Mouse (Mus musculus) small intestine, adult 2 months (tissue): Measurements from ENCODE around the gene Trim27. TPM values are rescaled to one million over a fixed set of nuclear protein-coding genes. Genes with fewer than 3 reads are reported as not detected.

ENCODE experiments used
- H3K27ac ChIP-seq: fragments of 200-500 bp; 2 replicates; pipeline ENCODE4 v1.5.1; 2012; ENCODE audit warnings: low read depth, low read length, control low read depth, inconsistent platforms; ENCODE audit not compliant: insufficient read depth
- H3K27me3 ChIP-seq: fragments of 200-500 bp; 2 replicates; pipeline ENCODE4 v1.6.1; 2012; ENCODE audit warnings: mild to moderate bottlenecking, moderate library complexity, low read length, inconsistent platforms; ENCODE audit not compliant: control insufficient read depth, insufficient read depth
- H3K36me3 ChIP-seq: fragments of 200-500 bp; 2 replicates; pipeline ENCODE4 v1.6.1; 2012; ENCODE audit warnings: mild to moderate bottlenecking, low read length, control low read depth, inconsistent platforms; ENCODE audit not compliant: control insufficient read depth, insufficient read depth
- H3K4me1 ChIP-seq: fragments of 200-500 bp; 2 replicates; pipeline ENCODE4 v1.6.1; 2012; ENCODE audit warnings: low read length, inconsistent platforms, mixed read lengths; ENCODE audit not compliant: control insufficient read depth, insufficient read depth, insufficient read length
- H3K4me3 ChIP-seq: fragments of 200-500 bp; 2 replicates; pipeline ENCODE4 v1.5.1; 2012; ENCODE audit warnings: low read depth, mild to moderate bottlenecking, control low read depth, inconsistent platforms, low read length, moderate library complexity
- CTCF ChIP-seq: fragments of 200-500 bp; IDR thresholded peaks from 2 replicates; pipeline ENCODE4 v1.5.1; 2012; ENCODE audit warnings: low read depth, mild to moderate bottlenecking, control low read depth, inconsistent platforms, low read length, moderate library complexity, mixed read lengths; ENCODE audit not compliant: insufficient replicate concordance, insufficient read length; ENCODE audit errors: extremely low read depth
- POLR2A ChIP-seq: fragments of 200-500 bp; IDR thresholded peaks from 2 replicates; pipeline ENCODE4 v1.6.1; 2012; ENCODE audit warnings: low read depth, mild to moderate bottlenecking, control low read depth, inconsistent platforms, low read length, moderate library complexity
- WGBS: fragments of 180-500 bp; shearing (Covaris S2); methylation state at CpG from one replicate; pipeline ENCODE4 v1.1.7; 2018; 5-methylcytosine and 5-hydroxymethylcytosine counted together
- polyA plus RNA-seq: library from polyadenylated mRNA; depleted of rRNA; stranded (reverse); fragments of >200 nt; gene quantifications from 2 replicates; pipeline ENCODE4 v1.2.3, GENCODE M21; 2012; rRNA removed

The Trim27 gene
- polyA plus RNA-seq, 1 experiment = 46.4 TPM

DNA sequence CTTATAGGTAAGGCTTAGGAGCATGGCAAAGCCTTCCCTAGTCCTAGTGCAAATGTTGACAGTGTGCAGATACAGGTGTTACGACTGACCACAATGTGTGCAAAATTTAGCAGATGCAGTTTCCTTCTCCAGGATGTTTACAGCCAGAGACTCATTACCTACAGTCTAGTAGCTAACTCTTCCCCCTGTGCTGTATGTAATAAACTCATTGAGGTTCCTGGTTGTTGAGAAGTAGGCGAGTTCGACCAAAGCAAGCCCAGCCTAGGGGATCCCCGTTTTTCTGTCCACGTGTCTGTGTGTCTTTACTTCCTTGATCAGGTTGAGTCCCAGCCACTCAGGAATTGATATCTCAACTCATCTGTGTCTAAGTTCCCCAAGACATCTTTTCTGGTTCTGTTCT lies 64.8 kb downstream of the Trim27 start:
- Histone ChIP-seq H3K4me3 (no peak overlapping the region), H3K27ac (peak overlapping the region; percentile 19; the same call in 1 of the 2 replicates), H3K27me3 (no peaks in the 10 kb centered on the region), H3K36me3 (no peaks in the 10 kb centered on the region), H3K4me1 (peaks cover 15% of the 10 kb centered on the region; the same call in 1 of the 2 replicates)
- WGBS = 32% methylated on average over 5 of the region's 5 CpGs
- TF ChIP-seq CTCF (no peak), POLR2A (no peak)

Other genes starting within 250 kb of the Trim27 start
- gene Olfr1370, start 104.5 kb upstream of the Trim27 start, polyA plus RNA-seq = not detected in 2 replicates
- not detected in 2 replicates for gene Olfr1369-ps1, start 68.0 kb upstream of the Trim27 start, polyA plus RNA-seq
- gene Olfr263, start 49.8 kb upstream of the Trim27 start, polyA plus RNA-seq = not detected in 2 replicates
- not detected in 2 replicates for gene Olfr1368, start 33.6 kb upstream of the Trim27 start, polyA plus RNA-seq
- gene Gpx5, start 113.3 kb downstream of the Trim27 start, polyA plus RNA-seq = not detected in 2 replicates
- gene Gpx6, start 132.7 kb downstream of the Trim27 start, polyA plus RNA-seq = not detected in 2 replicates
- gene Olfr1367, start 167.5 kb downstream of the Trim27 start, polyA plus RNA-seq = not detected in 2 replicates
- 0.13 and 0.38 TPM in 2 replicates for gene Zscan12, start 183.4 kb downstream of the Trim27 start, polyA plus RNA-seq
- 7.6 and 11.7 TPM in 2 replicates for gene Zkscan3, start 223.3 kb downstream of the Trim27 start, polyA plus RNA-seq